Mouse (Mus musculus) cerebellum, adult 2 months (tissue): Measurements from ENCODE around the gene Cd9.

Experiments used
- CTCF ChIP-seq: fragments of 200-500 bp; IDR thresholded peaks from 2 replicates; pipeline ENCODE4 v1.5.1; 2011; ENCODE audit warnings: low read depth, mild to moderate bottlenecking, control low read depth, low read length, moderate library complexity, borderline replicate concordance; ENCODE audit not compliant: insufficient read depth
- POLR2A ChIP-seq: fragments of 200-500 bp; IDR thresholded peaks from 2 replicates; pipeline ENCODE4 v1.6.1; 2011; ENCODE audit warnings: low read length, control low read depth, borderline replicate concordance; ENCODE audit not compliant: insufficient read depth

GRCm38 (mm10) chr6:125510645-125511044, 16.1 kb upstream of the Cd9 start:
- TF ChIP-seq CTCF = no peak
- no peak for TF ChIP-seq POLR2A
